Mouse (Mus musculus): ENCODE results near the gene Olfr128. TPM values are rescaled to one million over a fixed set of nuclear protein-coding genes. Genes with fewer than 3 reads are reported as not detected.
"Not testable (repeated sequence)": the region's sequence is repeated elsewhere in the genome, so short reads cannot be mapped to it uniquely, and the experiment has no call there.

Gene Olfr128
- not detected in 2 replicates for polyA plus RNA-seq (2015; fragmentation: Nextera tagmentation; extraction: Ambion mirVana)

- no peaks in the 10 kb centered on the region for H3K9me3 ChIP-seq (ENCODE audit: control insufficient read depth, low read length)
- no peak within 1 kb of the TSS for H3K27ac ChIP-seq (ENCODE audit: low read depth, low read length)
- H3K9ac ChIP-seq (ENCODE audit: low read depth, low read length), result no peak within 1 kb of the TSS
- no peak within 1 kb of the TSS for H3K4me3 ChIP-seq (ENCODE audit: low read length)
- ATAC-seq, result no peak
- H3K27me3 ChIP-seq (replicated peaks; ENCODE audit: control insufficient read depth, insufficient read depth, low read length), result no peaks in the 10 kb centered on the region
- no peak within 1 kb of the TSS for H3K4me2 ChIP-seq (ENCODE audit: low read length)
- no peaks in the 10 kb centered on the region for H3K4me1 ChIP-seq (ENCODE audit: control insufficient read depth, insufficient read depth, low read depth, low read length)
- no peaks in the 10 kb centered on the region for H3K36me3 ChIP-seq (ENCODE audit: control insufficient read depth, insufficient read depth, low read length)
Measured at GRCm38 (mm10) chr17:37920248-37920647, at the start of gene Olfr128. Olfr128 (plus strand) TSS chr17:37920548.

GRCm38 (mm10) chr17:37873830-37874229 is 46.5 kb upstream of the Olfr128 start:
- WGBS, result 87% methylated on average over 3 of the region's 3 CpGs
- no peaks in the 10 kb centered on the region for H3K36me3 ChIP-seq (ENCODE audit: control insufficient read depth, insufficient read depth, low read length)
- no peaks in the 10 kb centered on the region for H3K27me3 ChIP-seq (replicated peaks; ENCODE audit: control insufficient read depth, insufficient read depth, low read length)
- no peaks in the 10 kb centered on the region for H3K9me3 ChIP-seq (ENCODE audit: control insufficient read depth, low read length)
- H3K27ac ChIP-seq (ENCODE audit: low read depth, low read length), result no peak overlapping the region
- no peak overlapping the region for H3K4me3 ChIP-seq (ENCODE audit: low read length)
- no peak overlapping the region for H3K9ac ChIP-seq (ENCODE audit: low read depth, low read length)
- no peak for ATAC-seq
- no peak overlapping the region for H3K4me2 ChIP-seq (ENCODE audit: low read length)
- H3K4me1 ChIP-seq (ENCODE audit: control insufficient read depth, insufficient read depth, low read depth, low read length), result no peaks in the 10 kb centered on the region

GRCm38 (mm10) chr17:37900137-37900536 is 20.2 kb upstream of the Olfr128 start, which contains the start of gene Olfr127:
Olfr127 (plus strand) TSS chr17:37900437.
- H3K4me3 ChIP-seq (ENCODE audit: low read length), result no peak within 1 kb of the TSS
- no peak within 1 kb of the TSS for H3K27ac ChIP-seq (ENCODE audit: low read depth, low read length)
- H3K27me3 ChIP-seq (replicated peaks; ENCODE audit: control insufficient read depth, insufficient read depth, low read length), result no peaks in the 10 kb centered on the region
- no peak within 1 kb of the TSS for H3K4me2 ChIP-seq (ENCODE audit: low read length)
- WGBS, result 92% methylated on average over 1 of the region's 1 CpGs
- no peaks in the 10 kb centered on the region for H3K4me1 ChIP-seq (ENCODE audit: control insufficient read depth, insufficient read depth, low read depth, low read length)
- H3K9ac ChIP-seq (ENCODE audit: low read depth, low read length), result no peak within 1 kb of the TSS
- ATAC-seq, result no peak
- no peaks in the 10 kb centered on the region for H3K9me3 ChIP-seq (ENCODE audit: control insufficient read depth, low read length)
- H3K36me3 ChIP-seq (ENCODE audit: control insufficient read depth, insufficient read depth, low read length), result no peaks in the 10 kb centered on the region

DNA sequence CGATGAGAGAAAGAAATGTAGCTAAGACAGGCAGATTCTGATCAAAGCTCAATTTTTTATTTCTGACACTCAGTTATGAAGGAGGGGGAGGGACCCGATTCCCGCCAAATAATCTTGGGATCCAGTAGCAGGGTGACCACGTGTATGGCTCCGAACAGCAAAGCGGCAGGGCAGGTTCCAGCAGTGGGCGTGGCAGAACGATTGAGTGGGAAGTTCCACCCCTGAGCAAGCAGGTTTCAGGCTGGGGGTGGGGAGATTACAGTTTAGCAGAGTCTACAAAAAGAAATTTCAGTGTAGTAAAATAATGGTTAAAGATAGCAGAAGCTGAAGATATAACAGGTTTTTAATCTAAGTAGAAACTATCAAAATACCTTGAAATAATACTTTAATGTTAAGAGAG is 13.5 kb upstream of the Olfr128 start:
- H3K36me3 ChIP-seq (ENCODE audit: control insufficient read depth, insufficient read depth, low read length); ATAC-seq: not testable (repeated sequence)
- 78% methylated on average over 8 of the region's 8 CpGs for WGBS

DNA sequence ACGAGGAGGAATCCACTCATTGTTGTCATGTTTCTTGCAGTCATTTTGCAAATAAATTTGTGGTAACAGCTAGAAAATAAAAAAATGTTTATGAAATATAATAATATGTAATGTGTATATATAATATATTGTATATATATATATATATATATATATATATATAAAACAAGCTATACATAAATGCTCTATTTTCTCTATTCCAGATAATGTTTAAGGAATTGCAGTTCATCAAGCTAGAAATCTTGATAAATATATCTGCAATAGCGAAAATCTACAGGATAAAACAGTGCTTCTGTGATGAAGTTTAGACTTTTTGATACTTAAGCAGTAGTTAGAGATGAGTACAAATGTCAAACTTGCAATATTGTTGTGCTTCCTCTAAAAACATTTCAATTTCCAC is 32.6 kb downstream of the Olfr128 start, which contains the start of gene Olfr761:
Olfr761 (minus strand) TSS at position 101 of the 400 bp plus-strand sequence.
- Histone ChIP-seq H3K27ac (ENCODE audit: low read depth, low read length) (no peak within 1 kb of the TSS), H3K9ac (ENCODE audit: low read depth, low read length) (no peak within 1 kb of the TSS), H3K4me2 (ENCODE audit: low read length) (no peak within 1 kb of the TSS), H3K4me1 (ENCODE audit: control insufficient read depth, insufficient read depth, low read depth, low read length) (no peaks in the 10 kb centered on the region), H3K9me3 (ENCODE audit: control insufficient read depth, low read length) (no peaks in the 10 kb centered on the region), H3K27me3 (replicated peaks; ENCODE audit: control insufficient read depth, insufficient read depth, low read length) (no peaks in the 10 kb centered on the region), H3K36me3 (ENCODE audit: control insufficient read depth, insufficient read depth, low read length) (no peaks in the 10 kb centered on the region), H3K4me3 (ENCODE audit: low read length) (no peak within 1 kb of the TSS)
- no peak for ATAC-seq
- WGBS, result 84% methylated on average over 2 of the region's 2 CpGs

More for the DNA sequence above, 13.5 kb upstream of the Olfr128 start:
- H3K4me1 ChIP-seq (ENCODE audit: control insufficient read depth, insufficient read depth, low read depth, low read length); H3K27me3 ChIP-seq (replicated peaks; ENCODE audit: control insufficient read depth, insufficient read depth, low read length); H3K4me2 ChIP-seq (ENCODE audit: low read length); H3K27ac ChIP-seq (ENCODE audit: low read depth, low read length); H3K9ac ChIP-seq (ENCODE audit: low read depth, low read length); H3K4me3 ChIP-seq (ENCODE audit: low read length); H3K9me3 ChIP-seq (ENCODE audit: control insufficient read depth, low read length): not testable (repeated sequence)

DNA sequence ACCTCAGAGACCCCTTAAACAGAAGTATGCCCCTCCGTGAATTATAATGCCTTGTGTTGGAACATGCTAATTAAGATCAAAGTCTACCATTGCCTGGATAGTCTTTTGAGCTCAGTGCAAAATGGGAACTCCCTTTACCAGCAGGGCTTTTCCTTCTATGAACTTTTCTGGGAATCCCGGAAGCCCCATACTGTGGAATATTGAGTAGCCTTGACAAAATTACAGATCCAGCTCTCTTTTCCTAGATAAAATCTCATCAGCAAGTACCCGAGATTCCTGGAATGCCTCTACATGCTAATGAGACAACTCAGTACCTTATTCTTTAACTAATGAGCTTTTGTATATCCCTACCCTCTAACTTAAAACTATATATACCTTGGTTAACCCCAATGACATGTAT is 53.2 kb downstream of the Olfr128 start:
- 82% methylated on average over 3 of the region's 3 CpGs for WGBS
- Histone ChIP-seq H3K27me3 (replicated peaks; ENCODE audit: control insufficient read depth, insufficient read depth, low read length) (no peaks in the 10 kb centered on the region), H3K4me3 (ENCODE audit: low read length) (no peak overlapping the region), H3K9me3 (ENCODE audit: control insufficient read depth, low read length) (no peaks in the 10 kb centered on the region), H3K9ac (ENCODE audit: low read depth, low read length) (no peak overlapping the region), H3K36me3 (ENCODE audit: control insufficient read depth, insufficient read depth, low read length) (no peaks in the 10 kb centered on the region), H3K4me2 (ENCODE audit: low read length) (no peak overlapping the region), H3K27ac (ENCODE audit: low read depth, low read length) (no peak overlapping the region), H3K4me1 (ENCODE audit: control insufficient read depth, insufficient read depth, low read depth, low read length) (no peaks in the 10 kb centered on the region)
- no peak for ATAC-seq

Other genes starting within 250 kb of the Olfr128 start
- gene Olfr119, start 224.0 kb upstream of the Olfr128 start, polyA plus RNA-seq (2015; fragmentation: Nextera tagmentation; extraction: Ambion mirVana), result not detected in 2 replicates
- gene Olfr120, start 198.7 kb upstream of the Olfr128 start, polyA plus RNA-seq (2015; fragmentation: Nextera tagmentation; extraction: Ambion mirVana), result not detected in 2 replicates
- gene Olfr121, start 171.7 kb upstream of the Olfr128 start, polyA plus RNA-seq (2015; fragmentation: Nextera tagmentation; extraction: Ambion mirVana), result not detected in 2 replicates
- gene Olfr122, start 151.9 kb upstream of the Olfr128 start, polyA plus RNA-seq (2015; fragmentation: Nextera tagmentation; extraction: Ambion mirVana), result not detected in 2 replicates
- gene Olfr123, start 127.0 kb upstream of the Olfr128 start, polyA plus RNA-seq (2015; fragmentation: Nextera tagmentation; extraction: Ambion mirVana), result not detected in 2 replicates
- not detected in 2 replicates for gene Olfr124, start 120.7 kb upstream of the Olfr128 start, polyA plus RNA-seq (2015; fragmentation: Nextera tagmentation; extraction: Ambion mirVana)
- gene Olfr125, start 87.6 kb upstream of the Olfr128 start, polyA plus RNA-seq (2015; fragmentation: Nextera tagmentation; extraction: Ambion mirVana), result not detected in 2 replicates
- gene Olfr126, start 73.1 kb upstream of the Olfr128 start, polyA plus RNA-seq (2015; fragmentation: Nextera tagmentation; extraction: Ambion mirVana), result not detected in 2 replicates
- gene Olfr127, start 20.1 kb upstream of the Olfr128 start, polyA plus RNA-seq (2015; fragmentation: Nextera tagmentation; extraction: Ambion mirVana), result not detected in 2 replicates
- not detected in 2 replicates for gene Olfr761, start 32.5 kb downstream of the Olfr128 start, polyA plus RNA-seq (2015; fragmentation: Nextera tagmentation; extraction: Ambion mirVana)
- not detected in 2 replicates for gene Olfr129, start 139.5 kb downstream of the Olfr128 start, polyA plus RNA-seq (2015; fragmentation: Nextera tagmentation; extraction: Ambion mirVana)
- not detected in 2 replicates for gene Olfr130, start 143.4 kb downstream of the Olfr128 start, polyA plus RNA-seq (2015; fragmentation: Nextera tagmentation; extraction: Ambion mirVana)
- not detected in 2 replicates for gene Olfr131, start 168.1 kb downstream of the Olfr128 start, polyA plus RNA-seq (2015; fragmentation: Nextera tagmentation; extraction: Ambion mirVana)
- not detected in 2 replicates for gene Olfr132, start 214.0 kb downstream of the Olfr128 start, polyA plus RNA-seq (2015; fragmentation: Nextera tagmentation; extraction: Ambion mirVana)
- gene Olfr133, start 224.7 kb downstream of the Olfr128 start, polyA plus RNA-seq (2015; fragmentation: Nextera tagmentation; extraction: Ambion mirVana), result not detected in 2 replicates